Mouse (Mus musculus): Measurements from ENCODE around the gene Smyd3. TPM values are rescaled to one million over a fixed set of nuclear protein-coding genes. Genes with fewer than 3 reads are reported as not detected.

Gene Smyd3
- polyA plus RNA-seq, 1 experiment from 2014 or later: 18.3 TPM

- H3K9ac ChIP-seq (ENCODE audit: low read depth, low read length): no peak overlapping the region
- H3K9me3 ChIP-seq (replicated peaks; ENCODE audit: low read length): no peaks in the 10 kb centered on the region
- H3K36me3 ChIP-seq (ENCODE audit: insufficient read depth, low read length): no peaks in the 10 kb centered on the region
- ATAC-seq (replicated peaks; ENCODE audit: low FRiP score, low read depth) (no peak), DNase-seq (ENCODE audit: low spot score) (no peak)
- no peak overlapping the region for H3K4me3 ChIP-seq (replicated peaks; ENCODE audit: low read depth, low read length)
- TF ChIP-seq CTCF (IDR thresholded peaks at IDR 0.05; ENCODE audit: low read depth): no peak
- WGBS: 84% methylated on average over 3 of the region's 3 CpGs
- H3K27me3 ChIP-seq (ENCODE audit: insufficient read depth, low read length): no peaks in the 10 kb centered on the region
- H3K4me1 ChIP-seq (replicated peaks; ENCODE audit: insufficient read depth, low read length): peaks cover 3% of the 10 kb centered on the region; the same call in 1 of the 2 replicates
- no peak overlapping the region for H3K4me2 ChIP-seq (ENCODE audit: low read length)
- no peak overlapping the region for H3K27ac ChIP-seq
These were observed 525.3 kb downstream of the Smyd3 start for GRCm38 (mm10) chr1:178992503-178992902.

DNA sequence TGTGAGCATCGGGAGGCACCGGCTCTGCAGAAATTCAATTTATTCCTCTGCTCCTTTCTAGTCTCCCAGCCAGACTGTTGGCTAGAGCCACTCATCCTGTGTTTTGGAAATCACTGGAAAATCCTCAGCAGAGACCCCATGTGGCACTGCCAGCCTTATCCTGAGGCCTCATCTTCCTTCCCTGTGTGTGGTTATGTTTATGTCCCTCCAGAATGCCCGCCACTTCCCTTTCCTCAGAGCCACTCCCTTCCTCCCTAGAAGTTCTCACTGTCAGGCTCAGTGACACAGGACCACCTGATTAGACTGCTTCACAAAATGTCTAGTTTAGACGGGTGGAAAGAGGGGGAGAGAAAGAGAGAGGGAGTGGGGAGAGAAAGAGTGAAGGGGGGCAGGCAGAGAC is 526.4 kb downstream of the Smyd3 start:
- 35% methylated on average over 4 of the region's 4 CpGs for WGBS

GRCm38 (mm10) chr1:178991045-178991444 is 526.8 kb downstream of the Smyd3 start:
- H3K4me3 ChIP-seq (replicated peaks; ENCODE audit: low read depth, low read length): no peak overlapping the region
- ATAC-seq (replicated peaks; ENCODE audit: low FRiP score, low read depth) (no peak), DNase-seq (ENCODE audit: low spot score) (no peak)
- no peak overlapping the region for H3K27ac ChIP-seq
- H3K9me3 ChIP-seq (replicated peaks; ENCODE audit: low read length): no peaks in the 10 kb centered on the region
- H3K36me3 ChIP-seq (ENCODE audit: insufficient read depth, low read length): no peaks in the 10 kb centered on the region
- no peaks in the 10 kb centered on the region for H3K27me3 ChIP-seq (ENCODE audit: insufficient read depth, low read length)
- H3K9ac ChIP-seq (ENCODE audit: low read depth, low read length): no peak overlapping the region
- 66% methylated on average over 6 of the region's 6 CpGs for WGBS
- H3K4me2 ChIP-seq (ENCODE audit: low read length): no peak overlapping the region
- no peak for TF ChIP-seq CTCF (IDR thresholded peaks at IDR 0.05; ENCODE audit: low read depth)
- no peaks in the 10 kb centered on the region for H3K4me1 ChIP-seq (replicated peaks; ENCODE audit: insufficient read depth, low read length)

More for the DNA sequence above, 526.4 kb downstream of the Smyd3 start:
- ATAC-seq (replicated peaks; ENCODE audit: low FRiP score, low read depth): peak; percentile 21; the same call in 1 of the 2 replicates
- no peak for TF ChIP-seq CTCF (IDR thresholded peaks at IDR 0.05; ENCODE audit: low read depth)
- no peaks in the 10 kb centered on the region for H3K9me3 ChIP-seq (replicated peaks; ENCODE audit: low read length)
- no peak overlapping the region for H3K27ac ChIP-seq
- H3K9ac ChIP-seq (ENCODE audit: low read depth, low read length): no peak overlapping the region
- no peaks in the 10 kb centered on the region for H3K4me1 ChIP-seq (replicated peaks; ENCODE audit: insufficient read depth, low read length)
- no peaks in the 10 kb centered on the region for H3K27me3 ChIP-seq (ENCODE audit: insufficient read depth, low read length)
- no peaks in the 10 kb centered on the region for H3K36me3 ChIP-seq (ENCODE audit: insufficient read depth, low read length)
- no peak for DNase-seq (ENCODE audit: low spot score)
- H3K4me2 ChIP-seq (ENCODE audit: low read length): no peak overlapping the region
- H3K4me3 ChIP-seq (replicated peaks; ENCODE audit: low read depth, low read length): no peak overlapping the region

GRCm38 (mm10) chr1:178989485-178989884 is 528.4 kb downstream of the Smyd3 start:
- H3K4me2 ChIP-seq (ENCODE audit: low read length): no peak overlapping the region
- H3K27me3 ChIP-seq (ENCODE audit: insufficient read depth, low read length): no peaks in the 10 kb centered on the region
- no peaks in the 10 kb centered on the region for H3K9me3 ChIP-seq (replicated peaks; ENCODE audit: low read length)
- no peak for TF ChIP-seq CTCF (IDR thresholded peaks at IDR 0.05; ENCODE audit: low read depth)
- no peak overlapping the region for H3K27ac ChIP-seq
- ATAC-seq (replicated peaks; ENCODE audit: low FRiP score, low read depth) (no peak), DNase-seq (ENCODE audit: low spot score) (no peak)
- no peaks in the 10 kb centered on the region for H3K36me3 ChIP-seq (ENCODE audit: insufficient read depth, low read length)
- no peak overlapping the region for H3K9ac ChIP-seq (ENCODE audit: low read depth, low read length)
- WGBS: 79% methylated on average over 4 of the region's 4 CpGs
- H3K4me1 ChIP-seq (replicated peaks; ENCODE audit: insufficient read depth, low read length): no peaks in the 10 kb centered on the region
- no peak overlapping the region for H3K4me3 ChIP-seq (replicated peaks; ENCODE audit: low read depth, low read length)

GRCm38 (mm10) chr1:178988176-178988575 is 529.7 kb downstream of the Smyd3 start:
- Histone ChIP-seq H3K9ac (ENCODE audit: low read depth, low read length) (no peak overlapping the region), H3K27ac (no peak overlapping the region), H3K4me3 (replicated peaks; ENCODE audit: low read depth, low read length) (no peak overlapping the region), H3K4me2 (ENCODE audit: low read length) (no peak overlapping the region), H3K27me3 (ENCODE audit: insufficient read depth, low read length) (no peaks in the 10 kb centered on the region), H3K9me3 (replicated peaks; ENCODE audit: low read length) (no peaks in the 10 kb centered on the region), H3K36me3 (ENCODE audit: insufficient read depth, low read length) (no peaks in the 10 kb centered on the region), H3K4me1 (replicated peaks; ENCODE audit: insufficient read depth, low read length) (no peaks in the 10 kb centered on the region)
- WGBS: 50% methylated on average over 1 of the region's 1 CpGs
- TF ChIP-seq CTCF (IDR thresholded peaks at IDR 0.05; ENCODE audit: low read depth): no peak
- ATAC-seq (replicated peaks; ENCODE audit: low FRiP score, low read depth): no peak
- DNase-seq (ENCODE audit: low spot score): no peak

GRCm38 (mm10) chr1:178981641-178982040 is 536.2 kb downstream of the Smyd3 start:
- H3K9ac ChIP-seq (ENCODE audit: low read depth, low read length): no peak overlapping the region
- no peak for TF ChIP-seq CTCF (IDR thresholded peaks at IDR 0.05; ENCODE audit: low read depth)
- DNase-seq (ENCODE audit: low spot score) (no peak), ATAC-seq (replicated peaks; ENCODE audit: low FRiP score, low read depth) (no peak)
- H3K4me3 ChIP-seq (replicated peaks; ENCODE audit: low read depth, low read length): no peak overlapping the region
- H3K27me3 ChIP-seq (ENCODE audit: insufficient read depth, low read length): no peaks in the 10 kb centered on the region
- H3K4me1 ChIP-seq (replicated peaks; ENCODE audit: insufficient read depth, low read length): no peaks in the 10 kb centered on the region
- 61% methylated on average over 5 of the region's 5 CpGs for whole genome bisulfite sequencing
- H3K36me3 ChIP-seq (ENCODE audit: insufficient read depth, low read length): no peaks in the 10 kb centered on the region
- H3K27ac ChIP-seq: no peak overlapping the region
- H3K9me3 ChIP-seq (replicated peaks; ENCODE audit: low read length): no peaks in the 10 kb centered on the region
- H3K4me2 ChIP-seq (ENCODE audit: low read length): no peak overlapping the region

DNA sequence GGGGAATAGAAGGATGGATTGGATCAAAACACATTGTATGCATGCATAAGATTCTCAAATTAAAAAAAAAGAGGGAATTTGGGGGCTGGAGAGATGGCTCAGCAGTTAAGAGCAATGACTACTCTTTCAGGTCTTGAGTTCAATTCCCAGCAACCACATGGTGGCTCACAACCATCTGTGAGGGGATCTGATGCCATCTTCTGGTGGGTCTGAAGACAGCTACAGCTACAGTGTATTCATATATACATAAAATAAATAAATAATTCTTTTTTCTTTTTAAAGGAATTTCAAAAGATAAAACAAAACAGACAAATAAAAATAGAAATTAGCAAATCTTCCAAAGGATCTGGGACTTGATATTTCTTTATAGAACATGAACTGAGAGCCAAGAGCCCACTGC is 537.7 kb downstream of the Smyd3 start:
- no peak for ATAC-seq (replicated peaks; ENCODE audit: low FRiP score, low read depth)
- H3K4me1 ChIP-seq (replicated peaks; ENCODE audit: insufficient read depth, low read length): no peaks in the 10 kb centered on the region

More for the DNA sequence above, 537.7 kb downstream of the Smyd3 start:
- Histone ChIP-seq H3K4me3 (replicated peaks; ENCODE audit: low read depth, low read length) (no peak overlapping the region), H3K9me3 (replicated peaks; ENCODE audit: low read length) (no peaks in the 10 kb centered on the region), H3K27me3 (ENCODE audit: insufficient read depth, low read length) (no peaks in the 10 kb centered on the region), H3K4me2 (ENCODE audit: low read length) (no peak overlapping the region), H3K27ac (no peak overlapping the region), H3K36me3 (ENCODE audit: insufficient read depth, low read length) (no peaks in the 10 kb centered on the region), H3K9ac (ENCODE audit: low read depth, low read length) (no peak overlapping the region)
- no peak for TF ChIP-seq CTCF (IDR thresholded peaks at IDR 0.05; ENCODE audit: low read depth)
- no peak for DNase-seq (ENCODE audit: low spot score)
